Mouse (Mus musculus) intestine, embryonic 14.5 days (tissue): ENCODE results near the gene Cd80. TPM values are rescaled to one million over a fixed set of nuclear protein-coding genes. Genes with fewer than 3 reads are reported as not detected.

Source experiments
- ATAC-seq: fragments of 200-750 bp; cut with Nextera tagmentation; replicated peaks from 2 replicates; pipeline ENCODE4 v1.8.0; 2017; ENCODE audit warnings: low read depth, moderate number of reproducible peaks, moderate TSS enrichment, moderate library complexity; ENCODE audit not compliant: low FRiP score, low TSS enrichment
- DNase-seq: peaks from one replicate; pipeline ENCODE4 v3.0.0-alpha.2; 2018; ENCODE audit warnings: low spot score
- H3K27ac ChIP-seq: fragments of 300-500 bp; sonication (generic); 2 replicates; pipeline ENCODE4 v1.5.1; 2014; ENCODE audit warnings: low read depth, mild to moderate bottlenecking, control low read depth
- H3K27me3 ChIP-seq: fragments of 300-500 bp; sonication (generic); replicated peaks from 2 replicates; pipeline ENCODE4 v1.6.1; 2014; ENCODE audit warnings: low read length, control low read depth; ENCODE audit not compliant: control insufficient read depth, insufficient read depth
- H3K36me3 ChIP-seq: fragments of 300-500 bp; sonication (generic); 2 replicates; pipeline ENCODE4 v1.6.1; 2014; ENCODE audit warnings: low read length, control low read depth; ENCODE audit not compliant: control insufficient read depth, insufficient read depth
- H3K4me1 ChIP-seq: fragments of 300-500 bp; sonication (generic); replicated peaks from 2 replicates; pipeline ENCODE4 v1.6.1; 2014; ENCODE audit warnings: low read length, control low read depth, mixed read lengths; ENCODE audit not compliant: control insufficient read depth, insufficient read depth
- H3K4me2 ChIP-seq: fragments of 300-500 bp; sonication (generic); 2 replicates; pipeline ENCODE4 v1.6.1; 2014; ENCODE audit warnings: low read length
- H3K4me3 ChIP-seq: fragments of 300-500 bp; sonication (generic); 2 replicates; pipeline ENCODE4 v1.5.1; 2014; ENCODE audit warnings: low read depth, low read length, control low read depth, mixed read lengths
- H3K9ac ChIP-seq: fragments of 300-500 bp; sonication (generic); 2 replicates; pipeline ENCODE4 v1.6.1; 2014; ENCODE audit warnings: mild to moderate bottlenecking, low read length
- H3K9me3 ChIP-seq: fragments of 300-500 bp; sonication (generic); 2 replicates; pipeline ENCODE4 v1.6.1; 2016; ENCODE audit warnings: low read length, control low read depth; ENCODE audit not compliant: control insufficient read depth
- WGBS: fragments of 180-500 bp; shearing (Covaris S2); extraction: QIAGEN DNeasy Blood & Tissue Kit; methylation state at CpG from one replicate; pipeline ENCODE4 v1.1.7; 2014; 5-methylcytosine and 5-hydroxymethylcytosine counted together
- polyA plus RNA-seq: library from polyadenylated mRNA; unstranded; fragments of >200 nt; fragmentation: Nextera tagmentation; extraction: Ambion mirVana; gene quantifications from 2 replicates; pipeline ENCODE4 v1.2.1, GENCODE M21; 2014

Gene Cd80
- polyA plus RNA-seq, 1 experiment from 2014 or later: 0.31 TPM

- ATAC-seq: peak; percentile 97
- H3K27me3 ChIP-seq: no peaks in the 10 kb centered on the region
- peak within 1 kb of the TSS; percentile 91 for H3K4me2 ChIP-seq
- peak within 1 kb of the TSS; percentile 86 for H3K27ac ChIP-seq
- peak within 1 kb of the TSS; percentile 92 for H3K9ac ChIP-seq
- peak; percentile 88 for DNase-seq
- peak within 1 kb of the TSS; percentile 71 for H3K4me3 ChIP-seq
- H3K36me3 ChIP-seq: peaks cover 25% of the 10 kb centered on the region
- H3K4me1 ChIP-seq: peaks cover 9% of the 10 kb centered on the region; the same call in 1 of the 2 replicates
- H3K9me3 ChIP-seq: no peaks in the 10 kb centered on the region
- WGBS: under 1% methylated on average over 56 of the region's 61 CpGs
These were observed 2.7 kb upstream of the Cd80 start, which contains the start of gene Adprh for GRCm38 (mm10) chr16:38452442-38453202. Gene Adprh (minus strand): TSS chr16:38452703.

- no peaks in the 10 kb centered on the region for H3K27me3 ChIP-seq
- H3K9ac ChIP-seq: peak overlapping the region; percentile 92
- H3K4me2 ChIP-seq: peak overlapping the region; percentile 91
- H3K36me3 ChIP-seq: peaks cover 20% of the 10 kb centered on the region
- no peaks in the 10 kb centered on the region for H3K9me3 ChIP-seq
- peak overlapping the region; percentile 86 for H3K27ac ChIP-seq
- peaks cover 9% of the 10 kb centered on the region; the same call in 1 of the 2 replicates for H3K4me1 ChIP-seq
- 18% methylated on average over 3 of the region's 3 CpGs for WGBS
- no peak for ATAC-seq
- no peak for DNase-seq
- H3K4me3 ChIP-seq: peak overlapping the region; percentile 71
These were observed 2.2 kb upstream of the Cd80 start for GRCm38 (mm10) chr16:38453203-38453553.

- H3K4me1 ChIP-seq: peaks cover 9% of the 10 kb centered on the region; the same call in 1 of the 2 replicates
- no peak overlapping the region for H3K27ac ChIP-seq
- no peak overlapping the region for H3K9ac ChIP-seq
- peaks cover 12% of the 10 kb centered on the region for H3K36me3 ChIP-seq
- DNase-seq (no peak), ATAC-seq (no peak)
- no peaks in the 10 kb centered on the region for H3K9me3 ChIP-seq
- no peaks in the 10 kb centered on the region for H3K27me3 ChIP-seq
- no peak overlapping the region for H3K4me2 ChIP-seq
- no peak overlapping the region for H3K4me3 ChIP-seq
- WGBS: 89% methylated on average over 4 of the region's 4 CpGs
These were observed 1.4 kb upstream of the Cd80 start for GRCm38 (mm10) chr16:38453952-38454351.

GRCm38 (mm10) chr16:38454533-38455254 lies 667 bp upstream of the Cd80 start:
- Histone ChIP-seq H3K4me2 (no peak overlapping the region), H3K9me3 (no peaks in the 10 kb centered on the region), H3K4me3 (no peak overlapping the region), H3K9ac (no peak overlapping the region), H3K27ac (no peak overlapping the region), H3K36me3 (peaks cover 5% of the 10 kb centered on the region), H3K27me3 (no peaks in the 10 kb centered on the region), H3K4me1 (peaks cover 9% of the 10 kb centered on the region; the same call in 1 of the 2 replicates)
- no peak for DNase-seq
- WGBS: 73% methylated on average over 11 of the region's 11 CpGs
- no peak for ATAC-seq

- Histone ChIP-seq H3K36me3 (no peaks in the 10 kb centered on the region), H3K4me2 (no peak overlapping the region), H3K4me3 (no peak overlapping the region), H3K27me3 (no peaks in the 10 kb centered on the region), H3K27ac (no peak overlapping the region), H3K9ac (no peak overlapping the region), H3K4me1 (0 out of 2 replicates have a peak, but pooled peaks cover under 1% of the 10 kb centered on the region), H3K9me3 (no peaks in the 10 kb centered on the region)
- ATAC-seq (no peak), DNase-seq (no peak)
- WGBS: 51% methylated on average over 11 of the region's 11 CpGs
These were observed 1.6 kb downstream of the Cd80 start for GRCm38 (mm10) chr16:38456812-38457567.

GRCm38 (mm10) chr16:38458600-38459280 lies 3.4 kb downstream of the Cd80 start:
- DNase-seq: no peak

GRCm38 (mm10) chr16:38459990-38460389 lies 4.6 kb downstream of the Cd80 start:
- H3K27me3 ChIP-seq: no peaks in the 10 kb centered on the region
- WGBS: 86% methylated on average over 4 of the region's 4 CpGs
- no peak for DNase-seq

More at GRCm38 (mm10) chr16:38458600-38459280, 3.4 kb downstream of the Cd80 start:
- no peak overlapping the region for H3K4me2 ChIP-seq
- no peaks in the 10 kb centered on the region for H3K36me3 ChIP-seq
- no peak overlapping the region for H3K9ac ChIP-seq
- H3K27ac ChIP-seq: no peak overlapping the region
- no peaks in the 10 kb centered on the region for H3K9me3 ChIP-seq
- WGBS: 73% methylated on average over 6 of the region's 6 CpGs
- no peaks in the 10 kb centered on the region for H3K4me1 ChIP-seq
- no peak overlapping the region for H3K4me3 ChIP-seq
- no peak for ATAC-seq
- no peaks in the 10 kb centered on the region for H3K27me3 ChIP-seq

GRCm38 (mm10) chr16:38461749-38462148 lies 6.4 kb downstream of the Cd80 start:
- H3K4me3 ChIP-seq: no peak overlapping the region
- 79% methylated on average over 8 of the region's 8 CpGs for WGBS
- no peak overlapping the region for H3K27ac ChIP-seq
- no peaks in the 10 kb centered on the region for H3K9me3 ChIP-seq
- no peaks in the 10 kb centered on the region for H3K27me3 ChIP-seq
- H3K9ac ChIP-seq: no peak overlapping the region
- no peak overlapping the region for H3K4me2 ChIP-seq
- DNase-seq (no peak), ATAC-seq (no peak)
- H3K36me3 ChIP-seq: no peaks in the 10 kb centered on the region
- H3K4me1 ChIP-seq: no peaks in the 10 kb centered on the region

More at GRCm38 (mm10) chr16:38459990-38460389, 4.6 kb downstream of the Cd80 start:
- no peak for ATAC-seq
- no peak overlapping the region for H3K9ac ChIP-seq
- H3K4me1 ChIP-seq: no peaks in the 10 kb centered on the region
- no peak overlapping the region for H3K27ac ChIP-seq
- H3K36me3 ChIP-seq: no peaks in the 10 kb centered on the region
- H3K4me2 ChIP-seq: no peak overlapping the region
- no peaks in the 10 kb centered on the region for H3K9me3 ChIP-seq
- H3K4me3 ChIP-seq: no peak overlapping the region
